Comparison of ENCODE assay signal across 14 mouse cellular contexts in the genomic region with DNA sequence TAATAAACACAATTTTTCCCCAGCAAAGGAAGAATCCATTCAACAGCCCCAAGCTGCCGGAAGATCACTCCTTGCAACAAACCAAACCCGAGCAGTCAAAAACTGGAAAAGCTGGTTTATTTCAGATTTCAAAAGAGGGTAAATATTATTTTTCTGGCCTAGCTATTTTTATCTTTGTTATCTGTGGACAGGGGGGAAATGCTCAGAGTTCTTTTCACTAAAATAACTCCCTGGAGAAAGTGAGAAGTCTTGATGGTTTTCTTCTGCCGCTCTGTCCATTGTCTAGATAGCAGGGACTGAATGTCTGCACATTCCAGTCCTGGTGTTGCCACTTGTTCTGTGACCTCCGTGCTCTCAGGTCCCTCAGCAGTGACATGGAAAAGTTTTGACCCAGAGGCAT. TPM values are rescaled to one million over a fixed set of nuclear protein-coding genes. Genes with fewer than 3 reads are reported as not detected.
DNase-seq lines count a peak whose midpoint lies in the region; ATAC-seq lines count a peak whose summit lies in the region.
"Had no signal": no experiment of that assay in that cellular context is flagged by ENCODE, and none has a peak within 500 bp of the region (broad histone marks: within the 10 kb centered on the region; RNA-seq: fewer than 3 reads in every experiment).

No protein-coding gene starts in this region.

- H3K9ac ChIP-seq in intestine, embryonic 16.5 days (ENCODE audit: low read depth, low read length), result no peak overlapping the region
- H3K9ac ChIP-seq: hindbrain, embryonic 15.5 days; limb, embryonic 15.5 days had no signal

- no peaks in the 10 kb centered on the region for H3K36me3 ChIP-seq in heart, embryonic 10.5 days
- no peaks in the 10 kb centered on the region for H3K36me3 ChIP-seq in intestine, embryonic 16.5 days (ENCODE audit: control insufficient read depth, insufficient read depth, low read length)
- H3K36me3 ChIP-seq in midbrain, embryonic 10.5 days, result no peaks in the 10 kb centered on the region
- H3K36me3 ChIP-seq: hindbrain, embryonic 15.5 days; limb, embryonic 15.5 days had no signal

- peak overlapping the region; percentile 70; the same call in 1 of the 2 replicates for H3K27ac ChIP-seq in heart, embryonic 10.5 days
- no peak overlapping the region for H3K27ac ChIP-seq in intestine, embryonic 16.5 days (ENCODE audit: low read length)
- no peak overlapping the region for H3K27ac ChIP-seq in midbrain, embryonic 10.5 days (replicated peaks)
- H3K27ac ChIP-seq: hindbrain, embryonic 15.5 days; limb, embryonic 15.5 days; macrophage had no signal

- intact Hi-C loops in heart, postnatal 25 days (cut with DNase I), result no loop called here
- intact Hi-C loops in left cerebral cortex, postnatal 14 days (cut with DNase I), result no loop called here

- no peaks in the 10 kb centered on the region for H3K27me3 ChIP-seq in heart, embryonic 10.5 days (ENCODE audit: insufficient read depth, poor library complexity, severe bottlenecking)
- H3K27me3 ChIP-seq in intestine, embryonic 16.5 days (replicated peaks; ENCODE audit: control insufficient read depth, insufficient read depth, low read length), result no peaks in the 10 kb centered on the region
- H3K27me3 ChIP-seq in midbrain, embryonic 10.5 days (ENCODE audit: low read depth, poor library complexity, severe bottlenecking), result no peaks in the 10 kb centered on the region
- H3K27me3 ChIP-seq: hindbrain, embryonic 15.5 days; limb, embryonic 15.5 days had no signal

- no peak overlapping the region for H3K4me2 ChIP-seq in intestine, embryonic 16.5 days (ENCODE audit: low read depth, low read length)
- H3K4me2 ChIP-seq: hindbrain, embryonic 15.5 days; limb, embryonic 15.5 days had no signal

- no peak overlapping the region for H3K4me3 ChIP-seq in heart, embryonic 10.5 days
- no peak overlapping the region for H3K4me3 ChIP-seq in intestine, embryonic 16.5 days (ENCODE audit: low read length)
- no peak overlapping the region for H3K4me3 ChIP-seq in midbrain, embryonic 10.5 days
- H3K4me3 ChIP-seq: hindbrain, embryonic 15.5 days; limb, embryonic 15.5 days had no signal

- H3K9me3 ChIP-seq in heart, embryonic 10.5 days, result no peaks in the 10 kb centered on the region
- H3K9me3 ChIP-seq in intestine, embryonic 16.5 days (ENCODE audit: control insufficient read depth, low read length), result no peaks in the 10 kb centered on the region
- no peaks in the 10 kb centered on the region for H3K9me3 ChIP-seq in midbrain, embryonic 10.5 days (replicated peaks)
- H3K9me3 ChIP-seq: hindbrain, embryonic 15.5 days; limb, embryonic 15.5 days had no signal

- ATAC-seq in intestine, embryonic 16.5 days, result peak; percentile 38; the same call in 1 of the 2 replicates
- ATAC-seq: midbrain, embryonic 16.5 days had no signal

- peaks cover 12% of the 10 kb centered on the region for H3K4me1 ChIP-seq in heart, embryonic 10.5 days
- H3K4me1 ChIP-seq in intestine, embryonic 16.5 days (ENCODE audit: control insufficient read depth, insufficient read depth, low read length), result peaks cover 13% of the 10 kb centered on the region; the same call in 1 of the 2 replicates
- H3K4me1 ChIP-seq in midbrain, embryonic 10.5 days, result no peaks in the 10 kb centered on the region
- H3K4me1 ChIP-seq: hindbrain, embryonic 15.5 days; limb, embryonic 15.5 days had no signal

- 29% methylated on average over 4 of the region's 4 CpGs for WGBS in heart, embryonic 10.5 days
- WGBS in intestine, embryonic 16.5 days, result 25% methylated on average over 4 of the region's 4 CpGs
- WGBS in midbrain, embryonic 10.5 days, result 76% methylated on average over 4 of the region's 4 CpGs

- DNase-seq in heart, adult 8-10 months (ENCODE audit: low spot score), result peak; percentile 33
- no peak for DNase-seq in heart, postnatal 25 days (ENCODE audit: low spot score)
- DNase-seq in heart, embryonic 10.5 days (ENCODE audit: low spot score), result no peak
- peak; percentile 35 for DNase-seq in lung, postnatal 25 days (ENCODE audit: low spot score)
- DNase-seq in ovary, postnatal 10 days (ENCODE audit: low spot score), result no peak
- DNase-seq in left cerebral cortex, postnatal 14 days (ENCODE audit: low spot score in 2 of 2), result no peak
- no peak for DNase-seq in midbrain, embryonic 10.5 days (ENCODE audit: low spot score)
- DNase-seq: adrenal gland, adult 8-10 months; cerebellum, adult 9-10 months had no signal

RNA-seq across cellular contexts. Expression of gene Ccdc89, which starts 53.6 kb away (rescaled TPM):
- under 1 TPM; 0.11 to 0.35 (median 0.23) TPM for total RNA-seq in heart, adult 8-10 months (2022)
- total RNA-seq in heart, postnatal 25 days (2021), result under 1 TPM; 0.26 to 0.28 TPM
- 1.3 and 2.0 TPM in 2 replicates for polyA plus RNA-seq in heart, embryonic 10.5 days (2016; fragmentation: Nextera tagmentation; extraction: Ambion mirVana)
- 0.54 and 1.1 TPM in 2 replicates for polyA plus RNA-seq in intestine, embryonic 16.5 days (2015; fragmentation: Nextera tagmentation; extraction: Ambion mirVana)
- total RNA-seq in left cerebral cortex, postnatal 14 days (2021), result under 1 TPM; 0.22 to 0.42 TPM
- polyA plus RNA-seq in midbrain, embryonic 10.5 days (2016; fragmentation: Nextera tagmentation; extraction: Ambion mirVana), result 2.8 and 3.3 TPM in 2 replicates

Comparison
In these comparisons a context has a peak if more than half of its experiments do, and no peak if none do; other contexts are left out.
1. DNase-seq: peak in heart, adult 8-10 months (single experiment) and lung, postnatal 25 days (single experiment); none in heart, postnatal 25 days (single experiment), heart, embryonic 10.5 days (single experiment), ovary, postnatal 10 days (single experiment), left cerebral cortex, postnatal 14 days (0 of 2) and midbrain, embryonic 10.5 days (single experiment).